Mouse (Mus musculus) bone marrow, adult 2 months (tissue): ENCODE data around the gene Pkd1.

Experiments used
- CTCF ChIP-seq: fragments of 200-500 bp; IDR thresholded peaks from 2 replicates; pipeline ENCODE4 v1.5.1; 2011; ENCODE audit warnings: low read length, control low read depth; ENCODE audit not compliant: control insufficient read depth, insufficient read depth
- POLR2A ChIP-seq: fragments of 200-500 bp; IDR thresholded peaks from 2 replicates; pipeline ENCODE4 v1.6.1; 2011; ENCODE audit warnings: low read depth, mild to moderate bottlenecking, control low read depth, low read length, borderline replicate concordance; ENCODE audit not compliant: control insufficient read depth

GRCm38 (mm10) chr17:24505286-24505955 is 44.2 kb upstream of the Pkd1 start:
- TF ChIP-seq CTCF (no peak), POLR2A (no peak)
